Mouse (Mus musculus): ENCODE measurements around the gene Med8. TPM values are rescaled to one million over a fixed set of nuclear protein-coding genes. Genes with fewer than 3 reads are reported as not detected.
A peak's percentile ranks its signal among the peaks of the same experiment; 100 is the strongest.

Med8 gene
- polyA plus RNA-seq, 2 experiments: 50.2 to 69.1 TPM

- ATAC-seq (ENCODE audit: insufficient read depth) (peak; percentile 95), DNase-seq (ENCODE audit: low read depth in 3 of 3, low spot score in 3 of 3) (peak; percentile 94 to 96 (median 95))
- peak within 1 kb of the TSS; percentile 89 for H3K4me2 ChIP-seq (ENCODE audit: low read depth)
- H3K27ac ChIP-seq: peak within 1 kb of the TSS; percentile 82
- H3K36me3 ChIP-seq (replicated peaks; ENCODE audit: control insufficient read depth, insufficient read depth, low read depth): peaks cover 41% of the 10 kb centered on the region
- H3K9me3 ChIP-seq (ENCODE audit: control insufficient read depth, low read length): no peaks in the 10 kb centered on the region
- H3K4me1 ChIP-seq (replicated peaks; ENCODE audit: control insufficient read depth in 2 of 2, insufficient read depth in 2 of 2, low read length in 1 of 2): peaks cover 19 to 29% of the 10 kb centered on the region in 2 experiments
- H3K27me3 ChIP-seq (ENCODE audit: control insufficient read depth, insufficient read depth, low read length): no peaks in the 10 kb centered on the region
- under 1% methylated on average over 67 of the region's 67 CpGs for WGBS (ENCODE audit: insufficient replicate concordance)
- peak within 1 kb of the TSS; percentile 77 to 82 for H3K4me3 ChIP-seq (ENCODE audit: insufficient read depth in 1 of 2, low read depth in 2 of 2, low read length in 2 of 2)
- TF ChIP-seq CTCF (IDR thresholded peaks at IDR 0.05; ENCODE audit: low read depth): no peak
- TF ChIP-seq EP300 (IDR thresholded peaks at IDR 0.05; ENCODE audit: low read depth): 0 out of 2 replicates have a peak, but pooled peaks have one; percentile 45
- H3K9ac ChIP-seq (replicated peaks): peak within 1 kb of the TSS; percentile 93
Observed at GRCm38 (mm10) chr4:118436820-118437603, 27.9 kb downstream of the Med8 start, which contains the start of gene Cdc20. Cdc20 (minus strand) TSS chr4:118437352.

GRCm38 (mm10) chr4:118437829-118438253 is 28.7 kb downstream of the Med8 start:
- peak; percentile 46; the same call in 1 of the 2 replicates for ATAC-seq (ENCODE audit: insufficient read depth)
- H3K4me1 ChIP-seq (replicated peaks; ENCODE audit: control insufficient read depth in 2 of 2, insufficient read depth in 2 of 2, low read length in 1 of 2): peaks cover 19 to 29% of the 10 kb centered on the region in 2 experiments
- no peak for TF ChIP-seq CTCF (IDR thresholded peaks at IDR 0.05; ENCODE audit: low read depth)
- TF ChIP-seq EP300 (IDR thresholded peaks at IDR 0.05; ENCODE audit: low read depth): no peak
- 10% methylated on average over 12 of the region's 12 CpGs for WGBS (ENCODE audit: insufficient replicate concordance)
- no peaks in the 10 kb centered on the region for H3K27me3 ChIP-seq (ENCODE audit: control insufficient read depth, insufficient read depth, low read length)
- H3K9ac ChIP-seq (replicated peaks): peak overlapping the region; percentile 76
- peak overlapping the region; percentile 89 for H3K4me2 ChIP-seq (ENCODE audit: low read depth)
- H3K9me3 ChIP-seq (ENCODE audit: control insufficient read depth, low read length): no peaks in the 10 kb centered on the region
- H3K36me3 ChIP-seq (replicated peaks; ENCODE audit: control insufficient read depth, insufficient read depth, low read depth): peaks cover 33% of the 10 kb centered on the region
- H3K27ac ChIP-seq: peak overlapping the region; percentile 75
- no peak for DNase-seq (ENCODE audit: low read depth in 3 of 3, low spot score in 3 of 3)
- peak overlapping the region; percentile 77 to 82 for H3K4me3 ChIP-seq (ENCODE audit: insufficient read depth in 1 of 2, low read depth in 2 of 2, low read length in 2 of 2)

- WGBS (ENCODE audit: insufficient replicate concordance): 73% methylated on average over 10 of the region's 10 CpGs
- Histone ChIP-seq H3K9ac (replicated peaks) (no peak overlapping the region), H3K36me3 (replicated peaks; ENCODE audit: control insufficient read depth, insufficient read depth, low read depth) (no peaks in the 10 kb centered on the region), H3K27ac (no peak overlapping the region), H3K4me3 (ENCODE audit: insufficient read depth in 1 of 2, low read depth in 2 of 2, low read length in 2 of 2) (no peak overlapping the region), H3K4me1 (replicated peaks; ENCODE audit: control insufficient read depth in 2 of 2, insufficient read depth in 2 of 2, low read length in 1 of 2) (no peaks in the 10 kb centered on the region), H3K9me3 (ENCODE audit: control insufficient read depth, low read length) (no peaks in the 10 kb centered on the region), H3K27me3 (ENCODE audit: control insufficient read depth, insufficient read depth, low read length) (no peaks in the 10 kb centered on the region), H3K4me2 (ENCODE audit: low read depth) (no peak overlapping the region)
- no peak for DNase-seq (ENCODE audit: low read depth in 3 of 3, low spot score in 3 of 3)
- ATAC-seq (ENCODE audit: insufficient read depth): no peak
- TF ChIP-seq CTCF (IDR thresholded peaks at IDR 0.05; ENCODE audit: low read depth) (no peak), EP300 (IDR thresholded peaks at IDR 0.05; ENCODE audit: low read depth) (no peak)
Observed at GRCm38 (mm10) chr4:118445088-118445487, 36.0 kb downstream of the Med8 start.

GRCm38 (mm10) chr4:118445781-118446414 is 36.8 kb downstream of the Med8 start:
- no peak for DNase-seq (ENCODE audit: low read depth in 3 of 3, low spot score in 3 of 3)
- H3K27ac ChIP-seq: no peak overlapping the region
- no peaks in the 10 kb centered on the region for H3K27me3 ChIP-seq (ENCODE audit: control insufficient read depth, insufficient read depth, low read length)
- H3K9me3 ChIP-seq (ENCODE audit: control insufficient read depth, low read length): no peaks in the 10 kb centered on the region
- H3K4me1 ChIP-seq (replicated peaks; ENCODE audit: control insufficient read depth in 2 of 2, insufficient read depth in 2 of 2, low read length in 1 of 2): no peaks in the 10 kb centered on the region
- H3K4me2 ChIP-seq (ENCODE audit: low read depth): peak overlapping the region; percentile 44
- no peak overlapping the region for H3K9ac ChIP-seq (replicated peaks)
- H3K4me3 ChIP-seq (ENCODE audit: insufficient read depth in 1 of 2, low read depth in 2 of 2, low read length in 2 of 2): peak overlapping the region in 1 of 2 experiments; percentile 4; a peak in 1 of 4 replicates
- H3K36me3 ChIP-seq (replicated peaks; ENCODE audit: control insufficient read depth, insufficient read depth, low read depth): no peaks in the 10 kb centered on the region
- WGBS (ENCODE audit: insufficient replicate concordance): 54% methylated on average over 18 of the region's 18 CpGs
- TF ChIP-seq CTCF (IDR thresholded peaks at IDR 0.05; ENCODE audit: low read depth): peak; percentile 10; the same call in 1 of the 2 replicates
- no peak for TF ChIP-seq EP300 (IDR thresholded peaks at IDR 0.05; ENCODE audit: low read depth)
- ATAC-seq (ENCODE audit: insufficient read depth): peak; percentile 35; the same call in 1 of the 2 replicates

Data from liver, embryonic 14.5 days (tissue).